Mouse (Mus musculus) erythroblast, embryonic 14.5 days (primary cell): ENCODE data around the gene Hspb2.

ENCODE experiments used
- GATA1 ChIP-seq: IDR thresholded peaks from 2 replicates; pipeline ENCODE4 v1.6.1; 2012; ENCODE audit warnings: low read length, inconsistent platforms, mixed read lengths
- TAL1 ChIP-seq: IDR thresholded peaks from 3 replicates; pipeline ENCODE4 v1.6.1; 2012; ENCODE audit warnings: low read length, inconsistent platforms, mixed read lengths

GRCm38 (mm10) chr9:50721061-50721460 is 31.1 kb downstream of the Hspb2 start:
- TF ChIP-seq GATA1 (no peak), TAL1 (no peak)
